Mouse (Mus musculus) embryonic facial prominence, embryonic 12.5 days (tissue): ENCODE measurements around the gene Wnt16. TPM values are rescaled to one million over a fixed set of nuclear protein-coding genes. Genes with fewer than 3 reads are reported as not detected.

Source experiments
- polyA plus RNA-seq: library from polyadenylated mRNA; unstranded; fragments of >200 nt; fragmentation: Nextera tagmentation; extraction: Ambion mirVana; gene quantifications from 2 replicates; pipeline ENCODE4 v1.2.1, GENCODE M21; 2016

Gene Wnt16
- polyA plus RNA-seq, 1 experiment from 2014 or later: 2.1 TPM

Other genes with a start within 250 kb of the Wnt16 start
- gene Fam3c, start 68.0 kb downstream of the Wnt16 start, polyA plus RNA-seq: 45.4 and 49.3 TPM in 2 replicates